Mouse (Mus musculus): ENCODE data around the gene Ppp1r15a. TPM values are rescaled to one million over a fixed set of nuclear protein-coding genes. Genes with fewer than 3 reads are reported as not detected.

Gene Ppp1r15a
- 1,459 to 1,639 TPM (median 1,567 TPM) in 4 replicates for total RNA-seq (2023)

DNA sequence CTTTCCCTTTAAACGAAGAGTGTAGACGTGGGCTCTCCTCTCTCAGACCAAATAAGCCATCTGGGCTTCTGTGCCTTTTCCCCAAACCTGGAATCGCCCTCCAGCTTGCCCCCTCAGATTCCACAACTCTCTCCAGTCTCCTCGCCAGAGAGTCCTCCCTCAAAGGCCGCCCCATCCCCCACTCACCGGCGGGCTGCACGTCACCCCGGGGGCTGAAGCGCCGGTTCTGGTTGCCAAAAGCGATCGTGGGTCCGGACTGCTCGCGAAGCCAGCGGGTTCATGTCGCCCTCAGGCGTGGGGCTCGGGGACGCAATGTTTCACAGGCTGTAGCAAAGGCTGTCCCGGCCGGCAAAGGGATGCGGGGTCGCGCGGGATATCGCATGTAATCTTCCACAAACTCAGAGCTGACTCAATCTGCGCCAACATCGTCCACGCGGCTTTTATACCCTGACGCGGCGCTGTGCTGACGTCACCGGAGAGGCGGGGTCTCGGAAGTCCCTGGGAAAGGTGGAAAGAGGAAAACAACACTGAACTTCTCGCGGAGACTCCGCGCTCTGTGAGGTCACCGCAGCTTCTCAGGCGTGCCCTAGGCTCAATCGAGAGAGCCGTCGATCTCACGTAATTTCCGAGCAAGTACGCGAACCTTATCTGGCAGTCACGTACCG lies at the start of gene Ppp1r15a, which contains the start of gene Plekha4:
Gene Ppp1r15a, minus strand, starts transcription at position 460 of the 665 bp plus-strand sequence.
Gene Plekha4, plus strand, starts transcription at position 522 of the 665 bp plus-strand sequence.

DNA sequence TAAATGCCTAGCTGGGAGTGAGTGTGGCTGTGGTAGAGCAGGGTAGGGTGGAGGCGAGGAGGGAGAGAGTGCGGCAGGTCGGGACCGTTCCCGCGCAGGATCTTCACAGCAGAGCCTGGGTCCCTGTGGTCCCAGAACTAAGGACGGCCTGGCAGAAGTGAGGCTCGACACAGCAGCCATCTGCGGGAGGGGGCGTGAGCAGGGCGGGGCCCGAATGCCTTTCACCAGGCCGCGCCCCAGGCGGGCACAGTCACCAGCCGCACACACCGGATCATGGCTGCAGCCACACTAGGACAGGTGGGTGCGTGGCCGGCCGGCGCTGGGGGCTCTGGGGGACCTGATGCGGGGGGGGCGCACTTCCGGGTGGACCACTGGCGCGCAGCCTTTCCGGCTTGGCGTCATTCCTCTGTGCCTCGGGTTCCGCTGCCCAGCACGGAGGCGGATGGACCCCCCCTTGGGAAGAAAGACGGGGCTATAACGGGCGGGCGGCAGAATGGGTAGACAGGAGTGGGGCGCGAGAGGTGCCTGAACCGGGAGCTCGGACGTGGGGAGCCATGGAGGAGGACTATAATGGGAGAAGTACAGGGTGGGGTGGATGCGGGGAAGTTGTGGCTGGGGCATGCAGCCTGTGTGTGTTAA lies 44.2 kb upstream of the Ppp1r15a start, which contains the start of gene Bcat2:
Gene Bcat2, plus strand, starts transcription at position 51 of the 639 bp plus-strand sequence.

DNA sequence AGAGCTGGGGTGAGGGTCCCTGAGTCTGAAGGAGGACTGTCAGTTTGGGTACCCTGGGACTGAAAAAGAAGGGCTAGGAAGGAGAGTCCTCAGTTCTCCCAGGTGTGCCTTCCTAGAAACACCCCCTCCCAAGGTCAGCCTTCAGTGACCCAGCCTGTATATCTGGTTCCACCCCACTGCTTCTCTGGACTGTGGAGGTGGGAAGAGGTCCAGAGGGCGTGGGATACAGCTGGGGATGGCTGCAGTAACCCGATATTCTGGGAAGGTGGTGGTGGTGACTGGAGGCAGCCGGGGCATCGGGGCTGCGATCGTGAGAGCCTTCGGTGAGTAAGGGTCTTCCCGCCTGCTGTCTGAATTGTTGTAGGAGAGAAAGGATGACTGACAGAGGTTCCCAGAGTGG lies 28.7 kb upstream of the Ppp1r15a start, which contains the start of gene Hsd17b14:
Gene Hsd17b14, plus strand, starts transcription at position 150 of the 400 bp plus-strand sequence.

DNA sequence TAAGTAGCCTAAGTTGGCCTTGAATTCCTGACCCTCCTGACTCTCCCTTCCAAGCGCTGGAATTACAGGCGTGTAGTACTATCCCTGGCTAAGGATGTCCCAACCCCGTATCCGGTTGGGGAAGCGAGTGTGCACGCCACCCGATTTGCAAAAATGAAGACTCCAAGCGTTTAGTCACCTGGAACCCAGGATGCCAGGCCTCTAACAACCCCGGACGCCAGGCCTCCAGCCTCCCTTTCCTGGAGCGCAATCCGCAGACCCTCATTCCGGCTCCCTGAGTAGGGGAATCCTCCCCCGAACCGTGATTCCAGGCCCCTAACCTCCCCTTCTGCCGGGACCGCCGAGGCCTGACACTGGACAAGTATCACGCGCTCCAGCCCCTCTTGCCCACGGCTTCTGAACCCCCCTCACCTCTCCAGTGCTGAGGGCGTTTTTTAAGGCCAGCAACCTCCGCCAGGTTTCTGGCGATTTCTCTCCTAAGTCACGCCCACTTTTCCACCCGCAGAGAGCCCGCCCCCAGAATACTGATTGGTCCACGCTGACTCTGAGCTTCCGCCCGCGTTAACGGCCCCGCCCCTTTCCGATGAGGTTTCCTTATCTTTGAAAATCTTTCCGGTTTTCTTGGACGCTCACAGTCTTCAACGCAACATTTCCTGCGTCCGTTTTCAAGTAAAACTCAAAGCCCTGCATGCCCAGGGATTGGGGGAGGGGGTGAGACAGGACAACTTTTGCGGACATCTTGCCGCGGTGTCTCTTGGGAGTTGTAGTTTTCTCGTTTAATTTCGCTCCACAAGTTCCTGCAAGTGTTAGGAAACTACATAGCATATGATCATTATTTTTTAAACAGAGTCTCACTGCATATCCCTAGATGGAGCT lies 15.9 kb downstream of the Ppp1r15a start, which contains the start of gene Nucb1:
Gene Nucb1, minus strand, starts transcription at position 495 of the 876 bp plus-strand sequence.

DNA sequence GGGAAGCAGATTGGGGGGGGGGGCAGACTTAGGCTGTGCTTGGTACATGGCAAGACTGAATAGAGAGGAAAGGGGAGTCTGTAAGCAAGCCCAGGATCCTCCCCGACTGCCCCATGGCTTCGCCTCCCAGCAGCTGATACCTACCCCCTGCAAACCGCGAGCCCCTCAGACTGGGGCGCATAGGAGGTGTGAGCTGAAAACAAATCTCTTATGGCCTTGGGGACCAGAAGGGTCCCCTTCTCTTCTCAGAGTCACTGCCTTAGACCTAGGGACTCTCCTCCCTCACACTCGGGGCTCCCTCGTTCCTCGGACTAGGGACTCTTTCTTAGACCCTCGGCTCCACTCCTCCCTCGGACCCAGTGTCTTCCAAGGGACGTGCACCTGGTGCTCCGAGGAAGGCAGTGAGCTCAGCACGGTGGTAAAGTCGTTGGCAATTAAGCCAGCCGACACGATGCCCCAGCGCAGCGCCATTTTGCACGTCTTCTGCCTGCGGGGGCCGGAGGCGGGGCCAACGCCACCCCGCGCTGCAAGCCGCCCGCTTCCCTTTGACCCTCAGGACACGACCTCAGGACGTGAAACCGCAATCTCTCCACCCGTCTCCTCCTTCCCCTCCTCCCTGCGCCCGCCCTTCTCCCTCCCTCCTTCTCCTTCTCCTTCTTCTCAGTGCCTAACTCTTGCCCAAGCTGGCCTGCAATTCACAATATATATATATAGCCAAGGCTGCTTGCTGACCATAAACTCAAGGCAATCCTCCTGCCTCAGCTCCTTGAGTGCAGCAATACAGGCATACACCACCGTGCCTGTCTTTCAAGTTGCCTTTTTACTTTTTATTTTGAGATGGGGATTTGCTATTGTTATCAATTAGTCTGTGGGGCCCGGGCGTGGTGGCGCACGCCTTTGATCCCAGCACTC lies 37.5 kb downstream of the Ppp1r15a start, which contains the start of gene Dhdh:
Gene Dhdh, minus strand, starts transcription at position 513 of the 912 bp plus-strand sequence.

DNA sequence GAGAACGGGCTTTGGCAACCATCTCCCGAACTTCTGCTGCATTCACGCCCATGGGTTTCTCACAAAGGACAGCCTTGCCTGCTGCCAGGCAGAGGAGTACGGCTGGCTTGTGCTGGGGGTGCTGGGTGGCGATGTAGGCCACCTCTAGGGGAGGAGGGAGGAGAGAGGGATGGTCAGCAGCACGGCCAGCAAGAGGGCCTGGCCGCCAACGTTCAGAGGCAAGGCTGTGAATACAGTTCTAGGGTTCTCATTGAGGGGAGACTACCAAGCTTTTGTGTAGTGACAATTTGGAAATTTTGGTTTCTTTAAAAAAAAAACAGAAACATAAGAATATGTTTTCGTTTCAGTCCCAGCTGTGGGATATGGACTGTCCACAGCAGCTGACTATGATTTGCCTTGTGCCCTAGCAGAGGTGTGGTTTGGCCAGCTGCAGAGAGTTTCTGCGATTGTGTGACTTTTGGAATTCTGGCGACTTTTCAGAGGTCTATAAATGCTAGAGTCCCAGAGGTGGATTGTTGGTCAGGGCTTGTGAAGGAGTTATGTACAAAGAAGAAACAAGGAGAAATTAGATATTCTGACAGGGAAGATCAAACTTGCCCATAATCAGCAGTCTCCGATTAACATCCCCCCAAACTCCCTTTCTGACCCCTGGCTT lies 39.2 kb downstream of the Ppp1r15a start, which contains the start of gene Gm45808:
Gene Gm45808, minus strand, starts transcription at position 51 of the 655 bp plus-strand sequence.

DNA sequence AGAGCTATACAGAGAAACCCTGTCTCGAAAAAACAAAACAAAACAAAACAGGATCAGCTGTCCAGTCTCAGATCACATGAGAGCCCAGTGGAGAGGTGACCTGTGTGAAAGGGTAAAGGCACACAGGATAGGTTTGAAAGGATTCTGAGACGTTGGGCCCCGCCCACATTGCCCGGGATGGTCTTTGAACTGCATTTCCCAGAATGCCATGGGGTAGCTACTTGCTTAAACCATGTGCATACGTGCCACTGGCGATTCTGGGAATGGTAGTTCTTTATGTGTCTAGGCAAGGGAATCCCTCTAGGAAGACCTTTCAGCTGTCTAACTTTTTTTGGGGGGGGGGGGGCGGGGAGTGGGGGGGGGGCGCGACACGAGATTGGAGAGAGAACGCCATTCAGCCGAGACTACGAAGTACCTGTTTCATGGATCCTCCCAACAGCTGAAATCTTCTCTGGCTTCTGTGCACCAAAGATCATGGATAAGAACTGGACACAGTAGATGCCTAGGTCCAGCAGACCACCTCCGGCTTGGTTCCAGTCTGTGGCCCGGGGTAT lies 44.6 kb downstream of the Ppp1r15a start, which contains the start of gene Tulp2:
Gene Tulp2, plus strand, starts transcription at position 504 of the 554 bp plus-strand sequence.

Other genes starting within 250 kb of the Ppp1r15a start
- 0.95 to 1.4 TPM (median 0.98 TPM) in 3 of 4 replicates, not detected in the other for gene Slc6a21, start 248.8 kb downstream of the Ppp1r15a start, total RNA-seq (2023)
- 10.6 to 12.8 TPM (median 11.5 TPM) in 4 replicates for gene Trpm4, start 192.5 kb downstream of the Ppp1r15a start, total RNA-seq (2023)
- gene Hrc, start 191.0 kb downstream of the Ppp1r15a start, total RNA-seq (2023), result not detected in 4 replicates
- gene Ppfia3, start 159.2 kb downstream of the Ppp1r15a start, total RNA-seq (2023), result 0.21 to 0.47 TPM (median 0.43 TPM) in 3 of 4 replicates, not detected in the other
- gene Lin7b, start 155.7 kb downstream of the Ppp1r15a start, total RNA-seq (2023), result 1.8 to 2.4 TPM in 2 of 4 replicates, not detected in the others
- 589 to 644 TPM (median 622 TPM) in 4 replicates for gene Snrnp70, start 130.5 kb downstream of the Ppp1r15a start, total RNA-seq (2023)
- not detected in 4 replicates for gene Kcna7, start 120.6 kb downstream of the Ppp1r15a start, total RNA-seq (2023)
- gene Ntf5, start 112.6 kb downstream of the Ppp1r15a start, total RNA-seq (2023), result not detected in 4 replicates
- gene Lhb, start 105.4 kb downstream of the Ppp1r15a start, total RNA-seq (2023), result not detected in 4 replicates
- gene Gys1, start 91.4 kb downstream of the Ppp1r15a start, total RNA-seq (2023), result 15.2 to 18.0 TPM (median 16.1 TPM) in 4 replicates
- 40.7 to 51.8 TPM (median 44.5 TPM) in 4 replicates for gene Ruvbl2, start 88.2 kb downstream of the Ppp1r15a start, total RNA-seq (2023)
- gene Ftl1, start 66.4 kb downstream of the Ppp1r15a start, total RNA-seq (2023), result 663 to 714 TPM (median 691 TPM) in 4 replicates
- 111 to 118 TPM (median 114 TPM) in 4 replicates for gene Bax, start 59.4 kb downstream of the Ppp1r15a start, total RNA-seq (2023)
- gene Tulp2, start 44.4 kb downstream of the Ppp1r15a start, total RNA-seq (2023), result not detected in 4 replicates
- gene Gm45808, start 39.5 kb downstream of the Ppp1r15a start, total RNA-seq (2023), result 0.98 to 2.1 TPM in 2 of 4 replicates, not detected in the others
- gene Dhdh, start 37.5 kb downstream of the Ppp1r15a start, total RNA-seq (2023), result 2.7 to 4.4 TPM (median 3.5 TPM) in 4 replicates
- gene Nucb1, start 15.9 kb downstream of the Ppp1r15a start, total RNA-seq (2023), result 71.0 to 90.0 TPM (median 76.5 TPM) in 4 replicates
- 1.4 to 3.1 TPM (median 2.0 TPM) in 4 replicates for gene Plekha4, start 62 bp upstream of the Ppp1r15a start, total RNA-seq (2023)
- gene Hsd17b14, start 28.6 kb upstream of the Ppp1r15a start, total RNA-seq (2023), result not detected in 4 replicates
- 29.0 to 35.7 TPM (median 34.2 TPM) in 4 replicates for gene Bcat2, start 43.9 kb upstream of the Ppp1r15a start, total RNA-seq (2023)
- gene Fgf21, start 89.2 kb upstream of the Ppp1r15a start, total RNA-seq (2023), result not detected in 4 replicates
- not detected in 4 replicates for gene Fut1, start 91.0 kb upstream of the Ppp1r15a start, total RNA-seq (2023)
- gene Izumo1, start 95.5 kb upstream of the Ppp1r15a start, total RNA-seq (2023), result not detected in 4 replicates
- 0.18 to 0.36 TPM (median 0.26 TPM) in 4 replicates for gene Rasip1, start 101.2 kb upstream of the Ppp1r15a start, total RNA-seq (2023)
- gene Mamstr, start 113.7 kb upstream of the Ppp1r15a start, total RNA-seq (2023), result not detected in 4 replicates
- gene Fut2, start 140.1 kb upstream of the Ppp1r15a start, total RNA-seq (2023), result not detected in 4 replicates
- not detected in 4 replicates for gene Ntn5, start 157.8 kb upstream of the Ppp1r15a start, total RNA-seq (2023)
- not detected in 4 replicates for gene Sec1, start 168.1 kb upstream of the Ppp1r15a start, total RNA-seq (2023)
- gene Car11, start 173.6 kb upstream of the Ppp1r15a start, total RNA-seq (2023), result not detected in 4 replicates
- 19.3 to 25.2 TPM (median 23.7 TPM) in 4 replicates for gene Dbp, start 178.8 kb upstream of the Ppp1r15a start, total RNA-seq (2023)
- gene Rpl18, start 189.2 kb upstream of the Ppp1r15a start, total RNA-seq (2023), result 2,047 to 2,170 TPM (median 2,138 TPM) in 4 replicates
- 31.9 to 35.1 TPM (median 32.5 TPM) in 4 replicates for gene Sphk2, start 191.7 kb upstream of the Ppp1r15a start, total RNA-seq (2023)
- 1.0 to 1.9 TPM (median 1.5 TPM) in 4 replicates for gene Fam83e, start 194.9 kb upstream of the Ppp1r15a start, total RNA-seq (2023)
- gene Spaca4, start 199.5 kb upstream of the Ppp1r15a start, total RNA-seq (2023), result not detected in 4 replicates

Measured in B cell, adult 62 days (primary cell).